Mouse (Mus musculus) layer of hippocampus, adult 11-12 months (tissue): ENCODE data around the gene Irf2bpl.

Experiments used
- DNase-seq: peaks from one replicate; pipeline ENCODE4 v3.0.0; 2022; ENCODE audit warnings: low spot score

Irf2bpl gene

GRCm38 (mm10) chr12:86898448-86898847 is 13.8 kb upstream of the Irf2bpl start:
- no peak for DNase-seq

GRCm38 (mm10) chr12:86897769-86898273 is 13.2 kb upstream of the Irf2bpl start:
- DNase-seq = no peak

- peak; percentile 66 for DNase-seq
Measured at GRCm38 (mm10) chr12:86896921-86897512, 12.4 kb upstream of the Irf2bpl start.

- DNase-seq = no peak
Measured at GRCm38 (mm10) chr12:86896441-86896890, 11.9 kb upstream of the Irf2bpl start.

GRCm38 (mm10) chr12:86895703-86896409 is 11.3 kb upstream of the Irf2bpl start:
- no peak for DNase-seq

- no peak for DNase-seq
Measured at GRCm38 (mm10) chr12:86894841-86895428, 10.3 kb upstream of the Irf2bpl start.

GRCm38 (mm10) chr12:86894184-86894839 is 9.7 kb upstream of the Irf2bpl start:
- DNase-seq = peak; percentile 99

- no peak for DNase-seq
Measured at GRCm38 (mm10) chr12:86893326-86894183, 9.0 kb upstream of the Irf2bpl start.

- DNase-seq = no peak
Measured at GRCm38 (mm10) chr12:86892711-86893311, 8.2 kb upstream of the Irf2bpl start.

- DNase-seq = peak; percentile 73
Measured at GRCm38 (mm10) chr12:86891786-86892702, 7.4 kb upstream of the Irf2bpl start.

- DNase-seq = no peak
Measured at GRCm38 (mm10) chr12:86891454-86891785, 6.8 kb upstream of the Irf2bpl start.

GRCm38 (mm10) chr12:86890796-86891301 is 6.3 kb upstream of the Irf2bpl start:
- no peak for DNase-seq

GRCm38 (mm10) chr12:86890091-86890720 is 5.6 kb upstream of the Irf2bpl start:
- DNase-seq = no peak

- DNase-seq = no peak
Measured at GRCm38 (mm10) chr12:86889103-86889644, 4.6 kb upstream of the Irf2bpl start.

GRCm38 (mm10) chr12:86888130-86889069 is 3.8 kb upstream of the Irf2bpl start:
- peak; percentile 71 for DNase-seq

GRCm38 (mm10) chr12:86887381-86888129 is 3.0 kb upstream of the Irf2bpl start:
- DNase-seq = no peak

GRCm38 (mm10) chr12:86886446-86886965 is 1.9 kb upstream of the Irf2bpl start:
- DNase-seq = no peak
